Mouse (Mus musculus) testis, adult 10 weeks (tissue): ENCODE results near the gene Tcea3. TPM values are rescaled to one million over a fixed set of nuclear protein-coding genes. Genes with fewer than 3 reads are reported as not detected.

ENCODE experiments used
- polyA plus RNA-seq: library from polyadenylated mRNA; stranded (reverse); fragments of 350-450 nt; fragmentation: Illumina TruSeq; extraction: RNeasy Lipid Tissue Mini Kit (QIAGEN cat#74804); gene quantifications from one replicate; pipeline ENCODE4 v1.2.3, GENCODE M21; 2014; ENCODE audit warnings: low read depth, low replicate concordance

Tcea3 gene
- 0.67 TPM for polyA plus RNA-seq

GRCm38 (mm10) chr4:136247729-136248463 is at the start of gene Tcea3:
Gene Tcea3 (plus strand): TSS chr4:136247729.

GRCm38 (mm10) chr4:136206033-136206893 is 41.3 kb upstream of the Tcea3 start, which contains the start of gene Asap3:
Gene Asap3 (plus strand): TSS chr4:136206365.

GRCm38 (mm10) chr4:136284455-136284854 is 36.9 kb downstream of the Tcea3 start, which contains the start of gene Zfp46:
Gene Zfp46 (plus strand): TSS chr4:136284683.

GRCm38 (mm10) chr4:136310229-136311041 is 62.9 kb downstream of the Tcea3 start, which contains the start of gene Hnrnpr:
Gene Hnrnpr (plus strand): TSS chr4:136310942.

Other genes with a start within 250 kb of the Tcea3 start
- gene Eloa, start 226.0 kb upstream of the Tcea3 start, polyA plus RNA-seq: 23.1 TPM
- gene Rpl11, start 194.3 kb upstream of the Tcea3 start, polyA plus RNA-seq: 175 TPM
- not detected for gene Id3, start 104.2 kb upstream of the Tcea3 start, polyA plus RNA-seq
- 0.27 TPM for gene E2f2, start 75.3 kb upstream of the Tcea3 start, polyA plus RNA-seq
- 0.35 TPM for gene Asap3, start 41.4 kb upstream of the Tcea3 start, polyA plus RNA-seq
- gene Zfp46, start 37.0 kb downstream of the Tcea3 start, polyA plus RNA-seq: 3.5 TPM
- 207 TPM for gene Hnrnpr, start 63.2 kb downstream of the Tcea3 start, polyA plus RNA-seq
- gene Htr1d, start 175.8 kb downstream of the Tcea3 start, polyA plus RNA-seq: not detected
- gene 6030445D17Rik, start 214.5 kb downstream of the Tcea3 start, polyA plus RNA-seq: not detected
- 271 TPM for gene Luzp1, start 222.0 kb downstream of the Tcea3 start, polyA plus RNA-seq